Comparison of ENCODE assay signal across 28 mouse cellular contexts in the genomic region with DNA sequence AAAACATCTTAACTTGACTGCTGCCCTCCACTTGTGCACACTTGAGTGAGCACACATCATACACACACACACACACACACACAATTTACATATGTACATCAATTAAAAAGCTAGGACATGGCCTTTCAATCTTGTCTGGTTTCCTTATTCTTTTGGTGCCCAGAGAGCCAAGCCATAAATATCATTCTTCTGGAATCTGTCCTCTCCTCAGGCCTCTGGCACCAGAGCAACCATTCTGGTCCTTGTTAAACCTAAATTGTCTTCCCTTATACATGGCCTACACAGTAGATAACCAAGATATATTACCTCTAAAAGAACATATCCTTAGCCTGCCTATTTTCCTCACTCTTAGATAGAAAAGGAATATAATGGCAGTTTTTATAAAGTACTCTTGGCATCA. TPM values are rescaled to one million over a fixed set of nuclear protein-coding genes. Genes with fewer than 3 reads are reported as not detected.
"Had no signal": no experiment of that assay in that cellular context is flagged by ENCODE, and none has a peak within 500 bp of the region (broad histone marks: within the 10 kb centered on the region; RNA-seq: fewer than 3 reads in every experiment).

No protein-coding gene starts in this region.

- H3K27ac ChIP-seq: gastrocnemius, adult 2 months; heart, embryonic 10.5 days; hindbrain, embryonic 10.5 days; hindbrain, embryonic 12.5 days; hindbrain, embryonic 14.5 days; intestine, embryonic 15.5 days; limb, embryonic 13.5 days; limb, embryonic 15.5 days; liver, embryonic 12.5 days; liver, embryonic 14.5 days had no signal

- H3K27me3 ChIP-seq: heart, embryonic 12.5 days; hindbrain, embryonic 12.5 days; intestine, embryonic 15.5 days; limb, embryonic 13.5 days; limb, embryonic 15.5 days; liver, embryonic 12.5 days had no signal

- DNase-seq: gastrocnemius, adult 2 months; gastrocnemius, postnatal 10 days; gastrocnemius, postnatal 25 days; heart, adult 18-20 months; heart, postnatal 10 days; heart, postnatal 4 days; kidney, adult 18-20 months; kidney, adult 8-10 months; kidney, postnatal 10 days; kidney, postnatal 36 days; layer of hippocampus, adult 9-11 months; layer of hippocampus, postnatal 36 days; left cerebral cortex, postnatal 4 days had no signal

- H3K4me3 ChIP-seq: gastrocnemius, adult 2 months; heart, embryonic 10.5 days; heart, embryonic 12.5 days; hindbrain, embryonic 10.5 days; hindbrain, embryonic 12.5 days; intestine, embryonic 15.5 days; limb, embryonic 13.5 days; limb, embryonic 15.5 days; liver, embryonic 12.5 days had no signal

- H3K4me1 ChIP-seq: hindbrain, embryonic 10.5 days; hindbrain, embryonic 12.5 days; intestine, embryonic 15.5 days; limb, embryonic 13.5 days; limb, embryonic 15.5 days; liver, embryonic 12.5 days had no signal

RNA-seq across cellular contexts. Expression of a gene that starts 56.9 kb away (rescaled TPM):
- polyA plus RNA-seq: heart, embryonic 12.5 days; heart, embryonic 14.5 days; inflammation-experienced regulatory T-cells, adult 6 months; kidney, embryonic 14.5 days; liver, adult 2 months; liver, embryonic 16.5 days had no signal
